Mouse (Mus musculus): ENCODE measurements around the gene Chchd5.

The Chchd5 gene
- long read RNA-seq, experiment 1, transcript Chchd5-201 (4 exons, 1,325 nt), result major isoform, 34 of 39 reads
- long read RNA-seq, experiment 1, partial matches to known transcripts, result 2 of 39 reads
- long read RNA-seq, experiment 1, other reads (novel, unspliced or antisense), result 2 of 39 reads
- long read RNA-seq, experiment 2, transcript Chchd5-201 (4 exons, 1,325 nt), result major isoform, 29 of 41 reads
- long read RNA-seq, experiment 2, partial matches to known transcripts, result 7 of 41 reads
- long read RNA-seq, experiment 2, other reads (novel, unspliced or antisense), result 3 of 41 reads

DNA sequence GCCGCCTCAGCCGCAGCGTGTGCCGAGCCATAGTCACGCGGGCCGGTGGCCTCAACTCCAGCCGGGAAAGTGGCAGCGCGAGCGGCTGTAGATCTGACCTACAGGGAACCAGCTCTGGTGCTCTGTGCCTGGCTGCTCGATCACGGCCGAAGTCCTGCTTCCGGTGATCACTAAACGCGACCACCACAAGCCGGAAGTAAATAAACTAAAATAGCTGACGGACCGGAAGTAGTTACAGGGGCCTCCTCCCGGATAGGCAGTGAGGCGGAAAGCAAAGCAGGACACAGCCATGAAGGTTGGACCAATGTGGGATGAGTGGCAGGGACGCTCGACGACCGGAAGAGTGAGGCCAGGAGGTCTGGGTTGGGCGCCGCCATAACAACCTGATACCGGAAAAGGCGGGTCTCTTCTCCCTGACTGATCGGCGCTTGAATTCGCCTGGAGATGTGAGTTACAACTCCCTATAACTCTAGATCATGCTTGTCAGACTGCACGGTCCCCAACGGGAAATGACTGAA, at the start of gene Chchd5:
TSS of gene Chchd5 (plus strand) at position 289 of the 518 bp plus-strand sequence.
- intact Hi-C loops (cut with DNase I), result no loop called here

DNA sequence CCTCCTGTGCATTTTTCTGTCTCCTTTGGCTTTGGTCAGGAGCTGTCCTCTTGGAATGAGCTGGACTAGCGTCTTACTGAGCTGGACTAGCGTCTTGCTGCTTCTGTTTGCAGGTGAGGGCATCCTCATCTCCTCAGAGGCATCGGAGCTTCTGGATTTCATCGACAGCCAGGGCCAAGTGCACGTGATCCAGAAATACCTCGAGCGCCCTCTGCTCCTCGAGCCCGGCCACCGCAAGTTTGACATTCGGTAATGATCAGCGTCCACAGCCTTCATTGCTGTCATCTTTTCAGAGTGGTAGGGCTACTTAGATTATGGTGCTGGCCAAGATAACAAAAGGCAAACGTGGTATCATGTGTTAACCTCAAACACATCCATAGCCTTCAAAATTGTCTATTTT, 48.4 kb upstream of the Chchd5 start:
- intact Hi-C loops (cut with DNase I), result no loop called here

DNA sequence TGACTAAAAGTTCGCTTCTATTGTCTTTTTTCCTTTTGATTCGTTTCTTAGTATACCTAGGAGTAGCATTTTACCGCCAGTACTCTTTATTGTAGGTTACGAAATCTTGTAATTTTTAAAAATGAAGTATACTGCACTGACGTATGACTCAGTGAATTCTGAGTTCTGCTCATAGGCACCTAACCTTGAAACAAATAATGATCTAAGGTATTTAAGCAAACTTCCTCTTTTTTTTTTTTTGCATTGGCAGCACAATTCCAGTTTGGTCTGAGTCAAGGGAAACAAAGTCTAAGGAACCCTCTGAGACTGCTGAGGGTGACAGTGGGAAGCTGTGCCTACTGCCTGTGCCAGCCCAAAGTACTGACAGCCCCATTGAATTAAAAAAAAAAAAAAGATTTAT, 46.0 kb upstream of the Chchd5 start:
- intact Hi-C loops (cut with DNase I), result no loop called here

- intact Hi-C loops (cut with DNase I), result no loop called here
These were observed 44.5 kb upstream of the Chchd5 start for GRCm38 (mm10) chr2:129084959-129085358.

DNA sequence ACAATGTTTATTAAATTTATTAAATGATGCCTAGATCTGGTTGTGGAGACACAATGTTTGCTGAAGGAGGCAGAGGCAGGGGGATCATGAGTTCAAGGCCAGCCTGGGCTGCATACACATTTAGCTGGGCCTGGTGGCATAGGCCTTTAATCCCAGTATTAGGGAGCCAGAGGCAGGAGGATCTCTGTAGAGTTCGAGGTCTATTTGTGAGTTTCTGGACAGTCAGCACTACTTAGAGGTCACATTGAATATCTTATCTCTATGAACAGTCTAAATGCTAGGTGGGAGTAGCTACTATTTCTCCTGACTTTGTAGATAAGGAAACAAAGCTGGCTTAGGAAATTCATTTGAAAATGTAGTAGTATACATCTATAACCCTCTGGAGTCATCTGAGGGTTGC, 42.0 kb upstream of the Chchd5 start:
- intact Hi-C loops (cut with DNase I), result no loop called here

DNA sequence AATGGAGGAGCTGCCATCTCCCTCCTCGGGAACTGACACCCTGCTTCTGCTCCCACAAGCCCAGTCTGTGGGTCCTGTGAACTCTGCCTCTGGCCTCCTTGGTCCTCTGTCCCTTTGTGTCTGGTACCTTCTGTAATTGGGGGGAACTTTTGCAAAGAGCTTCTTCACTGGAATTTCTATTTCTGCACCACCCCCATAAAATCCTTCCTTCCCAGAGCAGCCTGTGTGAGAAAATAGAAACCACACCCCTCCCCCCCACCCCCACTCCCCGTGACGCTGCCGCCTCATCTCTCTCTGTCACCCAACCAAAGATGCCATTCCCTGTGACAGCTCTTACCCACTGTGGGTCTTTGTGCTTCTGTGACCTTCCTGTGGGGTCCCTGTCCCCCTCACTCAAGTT, 39.1 kb upstream of the Chchd5 start:
- intact Hi-C loops (cut with DNase I), result no loop called here

GRCm38 (mm10) chr2:129092810-129093209, 36.7 kb upstream of the Chchd5 start:
- intact Hi-C loops (cut with DNase I), result no loop called here

- intact Hi-C loops (cut with DNase I), result no loop called here
These were observed 35.4 kb upstream of the Chchd5 start for GRCm38 (mm10) chr2:129093926-129094724.

GRCm38 (mm10) chr2:129100784-129101310, 28.7 kb upstream of the Chchd5 start, which contains the start of gene Polr1b:
TSS of gene Polr1b (plus strand) at chr2:129100995.
- intact Hi-C loops (cut with DNase I), result no loop called here

GRCm38 (mm10) chr2:129112924-129113323, 16.6 kb upstream of the Chchd5 start:
- intact Hi-C loops (cut with DNase I), result loop anchor here (10.0 kb wide), 1 partner anchor 458 kb away; no protein-coding TSS in a partner anchor

- intact Hi-C loops (cut with DNase I), result loop anchor here (10.0 kb wide), 1 partner anchor 461 kb away; no protein-coding TSS in a partner anchor
These were observed 13.7 kb upstream of the Chchd5 start for GRCm38 (mm10) chr2:129115706-129116367.

GRCm38 (mm10) chr2:129116368-129116739, 13.1 kb upstream of the Chchd5 start:
- intact Hi-C loops (cut with DNase I), result loop anchor here (10.0 kb wide), 1 partner anchor 462 kb away; no protein-coding TSS in a partner anchor

DNA sequence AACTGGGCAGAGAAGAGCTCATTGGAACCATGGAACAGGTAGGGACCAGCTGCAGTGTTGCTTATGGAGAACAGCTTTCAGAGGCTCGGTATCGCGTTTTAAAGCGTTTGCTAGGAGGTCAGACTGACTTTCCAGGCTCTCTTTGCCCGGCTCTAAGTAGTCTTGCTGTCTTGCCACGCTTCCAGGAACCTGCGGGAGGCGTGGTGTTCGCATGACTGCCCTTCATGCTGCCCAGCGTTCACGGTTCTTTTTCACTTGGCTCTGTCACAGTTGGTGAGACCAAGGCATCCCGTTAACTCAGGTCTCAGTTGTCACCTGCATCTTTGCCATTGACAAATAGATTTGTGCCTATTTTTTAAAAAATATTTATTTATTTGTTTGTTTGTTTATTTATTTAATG, 11.4 kb upstream of the Chchd5 start:
- intact Hi-C loops (cut with DNase I), result loop anchor here (10.0 kb wide), 1 partner anchor 463 kb away; no protein-coding TSS in a partner anchor

DNA sequence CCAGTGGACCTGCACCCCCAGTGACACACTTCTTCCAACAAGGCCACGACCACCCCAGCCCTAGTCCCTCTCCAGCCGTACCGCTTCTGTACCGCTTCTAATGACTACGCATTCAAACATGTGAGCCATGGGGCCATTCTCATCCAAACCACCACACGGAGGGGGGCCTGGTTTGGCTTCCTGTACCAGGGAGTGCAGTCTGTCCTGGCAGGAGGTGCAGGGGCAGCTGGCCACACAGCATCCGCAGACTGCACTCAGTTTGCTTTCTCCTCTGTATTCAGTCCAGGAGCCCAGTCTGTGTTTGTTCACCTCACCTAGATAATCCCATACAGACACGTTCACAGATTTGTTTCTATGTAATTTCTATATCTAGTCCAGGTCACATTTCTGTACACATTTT, 7.5 kb upstream of the Chchd5 start:
- intact Hi-C loops (cut with DNase I), result no loop called here

GRCm38 (mm10) chr2:129129987-129130545, 566 bp downstream of the Chchd5 start:
- intact Hi-C loops (cut with DNase I), result no loop called here

GRCm38 (mm10) chr2:129130776-129131175, 1.3 kb downstream of the Chchd5 start:
- intact Hi-C loops (cut with DNase I), result no loop called here

DNA sequence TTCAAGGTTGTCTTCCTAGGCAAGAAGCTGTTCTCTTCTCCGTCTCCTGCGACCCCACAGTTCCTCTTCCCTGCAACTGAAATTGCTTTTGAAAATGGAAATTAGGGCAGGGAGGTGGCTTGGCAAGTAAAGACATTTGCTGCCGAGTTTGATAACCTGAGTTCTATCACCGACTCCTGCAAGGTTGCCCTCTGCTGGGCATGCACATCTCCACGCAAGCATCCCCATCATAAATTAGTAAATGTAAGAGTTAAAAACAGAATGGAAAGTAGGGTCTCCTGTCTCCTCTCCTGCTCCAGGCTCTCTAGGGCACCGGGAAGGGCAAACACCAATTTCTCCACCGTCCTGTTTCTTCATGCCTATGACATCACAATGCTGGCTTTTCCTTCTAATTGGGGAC, 2.7 kb downstream of the Chchd5 start:
- intact Hi-C loops (cut with DNase I), result no loop called here

- intact Hi-C loops (cut with DNase I), result no loop called here
These were observed 3.7 kb downstream of the Chchd5 start for GRCm38 (mm10) chr2:129133006-129133805.

- intact Hi-C loops (cut with DNase I), result no loop called here
These were observed 10.4 kb downstream of the Chchd5 start for GRCm38 (mm10) chr2:129139906-129140305.

GRCm38 (mm10) chr2:129148836-129149235, 19.3 kb downstream of the Chchd5 start:
- intact Hi-C loops (cut with DNase I), result no loop called here

Measured in adrenal gland (tissue).